Mouse (Mus musculus) MEL (cell line): ENCODE data around the gene Gm20721. TPM values are rescaled to one million over a fixed set of nuclear protein-coding genes. Genes with fewer than 3 reads are reported as not detected.

ENCODE experiments used
- polyA plus RNA-seq, 2 experiments: library from polyadenylated mRNA; stranded (reverse) in 1 of 2; unstranded in 1 of 2; fragments of >175 nt in 1 of 2; fragments of >200 nt in 1 of 2; gene quantifications; 2 replicates each; pipeline versions ENCODE4 v1.2.1 to v1.2.4; 2012; ENCODE audit warnings: low replicate concordance in 2 of 2, low read depth in 1 of 2; ENCODE audit not compliant: insufficient read length in 2 of 2, insufficient read depth in 1 of 2, missing spikeins in 1 of 2
- total RNA-seq: library from RNA; depleted of rRNA; stranded (reverse); fragments of 300-350 nt; gene quantifications from 2 replicates; pipeline ENCODE4 v1.2.3, GENCODE M21; 2012; rRNA removed

Gm20721 gene
- total and polyA plus RNA-seq, 3 experiments = 34.2 to 171 TPM; not detected in 1

Other genes starting within 250 kb of the Gm20721 start
- gene Npepl1, start 236.4 kb downstream of the Gm20721 start, total RNA-seq = 13.3 and 17.3 TPM in 2 replicates
- gene Npepl1, start 236.4 kb downstream of the Gm20721 start, polyA plus RNA-seq = 10 to 100 TPM in 1 of 2 experiments, not detected in 1; 46.9 TPM
- 255 and 273 TPM in 2 replicates for gene Gnas, start 62.4 kb downstream of the Gm20721 start, total RNA-seq
- 100 to 1,000 TPM; 383 to 447 TPM for gene Gnas, start 62.4 kb downstream of the Gm20721 start, polyA plus RNA-seq
- gene Nelfcd, start 69.1 kb upstream of the Gm20721 start, total RNA-seq = 43.8 and 46.8 TPM in 2 replicates
- gene Nelfcd, start 69.1 kb upstream of the Gm20721 start, polyA plus RNA-seq = 10 to 100 TPM; 74.8 to 89.0 TPM
- 113 and 118 TPM in 2 replicates for gene Ctsz, start 92.3 kb upstream of the Gm20721 start, total RNA-seq
- 10 to 100 TPM in 1 of 2 experiments, not detected in 1; 93.7 TPM for gene Ctsz, start 92.3 kb upstream of the Gm20721 start, polyA plus RNA-seq
- gene Tubb1, start 104.0 kb upstream of the Gm20721 start, total RNA-seq = 3.1 and 3.5 TPM in 2 replicates
- 1 to 10 TPM in 1 of 2 experiments, not detected in 1; 2.6 TPM for gene Tubb1, start 104.0 kb upstream of the Gm20721 start, polyA plus RNA-seq
- gene Atp5e, start 117.4 kb upstream of the Gm20721 start, total RNA-seq = 521 and 561 TPM in 2 replicates
- 100 to 1,000 TPM in 1 of 2 experiments, not detected in 1; 225 TPM for gene Atp5e, start 117.4 kb upstream of the Gm20721 start, polyA plus RNA-seq
- gene Prelid3b, start 126.4 kb upstream of the Gm20721 start, total RNA-seq = 137 and 142 TPM in 2 replicates
- gene Prelid3b, start 126.4 kb upstream of the Gm20721 start, polyA plus RNA-seq = 100 to 1,000 TPM; 189 to 210 TPM